Mouse (Mus musculus): Measurements from ENCODE around the gene H1foo.
A peak's percentile ranks its signal among the peaks of the same experiment; 100 is the strongest.

- TF ChIP-seq CTCF (IDR thresholded peaks at IDR 0.05 in 2 of 3, conservative IDR thresholded peaks at IDR 0.05 in 1 of 3; ENCODE audit: control insufficient read depth in 1 of 3, insufficient read depth in 1 of 3, low read depth in 2 of 3, low read length in 3 of 3, poor library complexity in 1 of 3, severe bottlenecking in 1 of 3) (no peak), SIN3A (IDR thresholded peaks at IDR 0.05; ENCODE audit: low read length) (no peak), NRF1 (IDR thresholded peaks at IDR 0.05; ENCODE audit: insufficient read depth, low read depth, low read length, poor library complexity, severe bottlenecking) (no peak), MAZ (IDR thresholded peaks at IDR 0.05; ENCODE audit: low read depth, low read length) (no peak), GATA1 (IDR thresholded peaks at IDR 0.05; ENCODE audit: low read depth, low read length) (no peak), POLR2A (IDR thresholded peaks at IDR 0.05; ENCODE audit: control insufficient read depth in 1 of 2, insufficient read depth in 1 of 2, low read depth in 1 of 2, low read length in 2 of 2, poor library complexity in 1 of 2) (no peak), ETS1 (IDR thresholded peaks at IDR 0.05; ENCODE audit: low read depth, low read length) (no peak), EP300 (IDR thresholded peaks at IDR 0.05; ENCODE audit: low read depth in 1 of 2, low read length in 2 of 2) (no peak), POLR2AphosphoS5 (IDR thresholded peaks at IDR 0.05; ENCODE audit: borderline replicate concordance, low read depth, low read length) (no peak), CHD2 (IDR thresholded peaks at IDR 0.05; ENCODE audit: low read length) (no peak), MAFK (IDR thresholded peaks at IDR 0.05; ENCODE audit: borderline replicate concordance, low read depth, low read length) (peak; percentile 88), MYC (IDR thresholded peaks at IDR 0.05; ENCODE audit: low read depth, low read length) (no peak), ZC3H11A (IDR thresholded peaks at IDR 0.05; ENCODE audit: low read depth, low read length) (no peak)
Measured at GRCm38 (mm10) chr6:115966227-115966966, 21.7 kb downstream of the H1foo start.
